Mouse (Mus musculus): Measurements from ENCODE around the gene Map7d2.
A peak's percentile ranks its signal among the peaks of the same experiment; 100 is the strongest.

The Map7d2 gene

DNA sequence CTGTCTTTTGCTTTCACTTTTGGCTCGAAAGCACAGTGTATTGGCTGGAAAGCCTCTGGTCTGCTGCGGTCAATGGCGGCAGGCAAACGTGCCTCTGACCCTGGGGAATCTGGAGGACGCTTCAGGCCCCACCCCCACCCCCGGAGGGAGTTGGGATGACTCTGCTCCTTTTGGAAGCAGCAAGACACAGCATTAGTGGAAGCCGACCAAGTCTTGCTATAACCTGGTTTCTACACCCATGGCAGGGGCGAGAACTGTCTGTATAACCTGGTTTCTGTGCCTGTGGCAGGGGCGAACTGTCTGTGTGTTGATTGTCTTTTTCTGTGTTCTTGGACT, 96.3 kb downstream of the Map7d2 start:
- DNase-seq = no peak

DNA sequence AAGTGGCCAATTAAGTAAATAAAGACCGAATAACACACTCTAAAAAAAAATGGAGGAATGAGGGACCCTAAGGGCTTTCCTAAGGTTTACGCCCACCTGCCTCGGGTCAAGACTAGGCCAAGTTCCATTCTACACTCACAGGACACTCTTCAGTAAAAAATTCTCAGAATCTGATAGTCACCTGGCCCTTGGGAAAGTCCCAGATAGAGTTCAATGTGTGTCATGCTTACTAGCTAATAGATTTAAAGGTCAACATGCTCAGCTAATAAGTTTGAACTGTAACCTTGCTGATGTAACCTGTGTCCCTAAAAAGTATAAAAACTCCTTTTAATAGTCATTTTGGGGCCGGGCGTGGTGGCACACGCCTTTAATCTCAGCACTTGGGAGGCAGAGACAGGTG, 101.2 kb downstream of the Map7d2 start:
- no peak for DNase-seq

DNA sequence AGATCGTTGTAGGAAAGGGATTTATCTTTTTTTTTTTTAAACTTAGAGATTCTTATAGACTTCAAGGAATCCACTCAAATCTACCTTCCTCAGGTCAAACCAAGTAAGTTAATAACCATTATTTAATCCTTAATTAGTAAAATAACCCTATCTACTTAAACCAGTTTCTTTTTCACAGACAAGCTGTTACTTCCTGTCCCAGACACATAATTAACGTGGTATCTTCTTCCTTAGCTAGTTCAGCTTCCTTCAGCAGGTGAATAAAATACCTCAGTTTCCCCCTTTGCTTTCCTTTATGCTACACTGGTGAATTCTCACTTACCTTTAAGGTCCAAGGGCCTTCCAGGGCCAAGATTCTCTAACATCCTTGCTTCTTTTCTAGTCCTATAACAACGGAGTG, 107.4 kb downstream of the Map7d2 start:
- DNase-seq = no peak

DNA sequence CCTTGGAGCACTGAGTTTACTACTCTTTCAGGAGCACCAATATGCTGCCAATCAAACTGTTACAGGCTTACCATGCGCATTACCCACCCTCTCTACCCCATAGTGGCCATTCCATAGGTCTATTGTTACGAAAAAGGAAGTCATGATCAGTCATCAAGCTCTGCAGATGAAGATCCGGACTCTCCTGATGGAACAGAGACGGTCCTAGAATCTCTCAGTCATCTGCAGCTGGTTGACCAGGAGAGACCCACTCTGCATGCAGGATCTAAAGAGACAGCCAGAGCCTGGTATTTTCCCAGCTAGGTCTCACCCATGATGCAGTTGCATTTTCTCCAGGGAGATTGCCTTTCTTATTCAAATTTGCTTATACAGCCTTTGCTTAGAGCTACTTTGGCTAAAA, 108.3 kb downstream of the Map7d2 start:
- DNase-seq = no peak

DNA sequence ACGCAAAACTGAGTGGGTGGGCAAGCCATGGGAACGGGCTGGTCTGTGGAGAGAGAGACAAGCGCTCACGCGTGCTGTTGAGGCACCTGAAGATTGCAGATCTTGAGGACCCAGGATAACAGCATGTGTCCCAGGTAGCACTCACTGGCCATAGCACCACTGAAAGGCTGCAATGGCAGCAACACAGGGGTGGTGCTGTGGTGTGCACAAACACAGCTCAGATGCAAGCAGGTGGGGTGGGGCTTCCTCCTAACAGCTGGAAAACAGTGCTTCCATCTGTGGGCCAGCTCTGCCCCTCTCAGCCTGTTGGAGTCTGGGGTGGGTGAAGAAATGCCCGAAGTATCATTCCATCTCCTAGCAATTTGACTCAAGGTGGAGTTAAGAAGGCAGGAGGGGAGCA, 112.0 kb downstream of the Map7d2 start, which contains the start of gene Bclaf3:
TSS of gene Bclaf3 (plus strand) at position 301 of the 400 bp plus-strand sequence.
- DNase-seq = no peak

DNA sequence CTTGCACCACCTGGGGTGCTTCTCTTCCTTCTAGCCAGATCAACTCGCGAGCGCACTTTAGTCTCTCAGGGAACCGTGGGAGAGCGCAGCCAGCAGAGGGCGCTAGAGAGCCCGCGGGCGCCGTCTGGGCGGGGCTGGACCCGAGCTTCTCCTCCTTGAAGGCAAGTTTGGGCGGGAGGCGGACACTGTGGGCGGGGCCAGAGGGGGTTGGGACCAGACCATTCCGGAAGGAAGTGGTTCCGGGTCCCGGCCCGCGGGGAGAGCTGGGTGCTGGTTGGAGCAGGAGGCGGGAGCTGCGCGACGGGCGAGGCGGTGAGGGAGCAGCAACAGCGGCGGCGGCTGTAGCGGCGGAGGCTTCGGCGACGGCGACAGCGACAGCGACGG, 118.0 kb downstream of the Map7d2 start:
- peak; percentile 98 for DNase-seq

DNA sequence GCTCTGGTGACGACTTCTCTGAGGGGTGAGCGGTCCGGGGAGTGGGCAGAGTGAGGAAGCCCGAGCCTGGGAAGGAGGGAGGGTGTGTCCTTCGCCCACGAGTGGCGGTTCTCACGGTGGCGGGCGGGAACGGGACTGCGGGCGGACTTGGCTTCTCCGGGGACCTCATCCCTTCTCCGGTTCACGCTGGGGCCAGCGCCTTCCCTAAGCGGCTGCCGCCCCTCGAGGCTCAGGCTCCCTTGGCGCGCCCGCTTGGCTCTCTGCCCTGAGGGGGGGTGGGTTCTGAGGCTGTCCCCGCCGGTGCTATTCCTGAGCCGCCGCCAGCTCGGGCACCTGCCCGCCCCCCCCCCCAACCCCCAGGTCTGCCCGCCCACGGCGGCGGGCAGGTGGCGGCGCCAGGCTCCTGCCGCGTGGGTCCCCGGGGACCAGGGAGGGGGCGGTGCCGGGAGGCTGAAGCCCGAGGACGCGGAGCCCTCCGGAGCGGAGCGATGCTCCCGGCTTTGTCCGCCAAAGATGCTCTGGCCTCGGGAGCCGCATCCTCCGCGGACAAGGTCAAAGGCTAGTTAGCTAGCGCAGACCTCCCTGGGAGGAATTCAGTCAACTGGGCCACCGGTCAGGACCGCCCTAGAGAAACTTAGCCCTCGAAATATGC, 118.6 kb downstream of the Map7d2 start:
- DNase-seq = peak; percentile 41

DNA sequence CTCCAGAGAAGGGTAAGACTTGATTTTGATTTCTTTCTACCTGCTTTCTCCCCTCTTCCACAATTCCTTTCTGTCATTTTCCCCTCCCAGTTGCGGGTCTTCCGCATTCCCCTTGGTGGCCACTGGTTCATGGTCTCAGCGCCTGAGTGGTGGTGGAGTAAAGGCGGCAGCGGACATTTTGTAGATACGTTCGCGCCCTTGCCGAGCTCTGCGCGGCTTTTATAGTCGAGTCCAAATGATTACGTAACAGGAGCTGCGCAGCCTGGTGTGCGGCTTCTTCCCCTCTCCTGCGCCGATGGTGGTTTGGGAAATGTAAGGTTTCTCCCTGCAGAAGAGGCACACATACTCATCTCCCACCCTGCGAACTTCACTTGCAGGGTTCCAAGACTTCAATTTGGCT, 127.6 kb downstream of the Map7d2 start:
- no peak for DNase-seq

DNA sequence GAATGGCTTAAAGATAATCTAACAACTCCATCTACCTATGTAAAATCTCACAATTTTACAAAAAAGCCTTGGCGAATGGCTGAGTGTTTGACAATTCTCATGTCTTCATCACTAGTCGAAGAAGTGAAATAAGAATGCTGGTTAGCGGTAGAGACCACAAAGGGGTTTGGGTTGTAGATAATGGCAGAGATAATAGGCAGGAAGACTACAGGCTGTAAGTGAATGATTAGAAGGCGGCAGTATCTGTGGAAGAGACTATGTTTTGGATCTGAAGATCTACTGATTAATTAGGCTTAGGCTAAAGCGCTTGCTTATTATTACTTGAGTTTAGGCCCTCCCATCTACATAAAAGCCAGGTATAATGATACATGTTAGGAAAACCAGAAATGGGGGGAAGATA, 132.7 kb downstream of the Map7d2 start:
- DNase-seq = no peak

Data from thymus, postnatal 14 days (tissue).